Mouse (Mus musculus) lung, postnatal 10 days (tissue): Measurements from ENCODE around the gene Bad.
"Not testable (repeated sequence)": the region's sequence is repeated elsewhere in the genome, so short reads cannot be mapped to it uniquely, and the experiment has no call there.

ENCODE experiments used
- DNase-seq: peaks from one replicate; pipeline ENCODE4 v3.0.0; 2021

Bad gene

DNA sequence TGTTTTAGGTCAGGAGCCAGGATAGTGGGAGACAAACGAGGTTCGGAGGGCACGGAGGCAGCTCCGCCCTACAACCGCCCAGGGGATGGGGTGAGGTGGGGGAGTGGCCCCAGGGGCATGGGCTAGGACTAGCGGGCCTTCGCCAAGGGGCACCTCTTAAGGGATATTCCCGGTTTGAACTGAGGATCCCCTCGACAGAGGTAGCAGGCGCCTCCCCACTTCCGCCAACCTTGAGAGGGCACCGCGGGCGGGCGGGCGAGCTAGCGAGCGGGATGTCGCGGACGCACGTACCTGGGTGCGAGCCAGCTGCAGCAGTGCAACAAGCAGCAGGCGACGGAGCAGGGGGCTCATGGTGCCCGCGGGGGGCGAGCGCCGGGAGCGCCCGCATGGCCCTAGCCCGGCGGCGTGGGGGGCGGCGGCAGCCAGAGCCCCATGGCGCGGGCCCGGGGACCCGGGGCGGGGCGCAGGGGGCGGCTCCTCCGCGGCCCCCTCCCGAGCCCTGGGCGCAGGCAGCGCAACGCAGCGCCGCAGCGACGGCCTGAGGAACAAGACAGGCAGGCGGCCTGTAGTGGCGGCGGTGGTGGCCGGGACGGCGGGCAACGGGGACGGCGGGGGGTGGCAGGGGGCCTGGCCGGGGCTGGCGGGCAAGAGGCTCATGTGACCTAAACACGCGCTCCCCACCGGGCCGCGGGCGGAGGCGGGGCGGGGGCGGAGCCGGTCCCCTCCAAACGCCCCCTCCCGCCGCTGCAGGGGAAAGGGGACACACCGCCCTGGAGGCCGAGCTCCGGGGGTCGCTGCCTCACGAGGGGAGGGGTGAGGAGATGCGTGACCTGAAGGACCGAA lies 45.6 kb downstream of the Bad start, which contains the start of gene Vegfb:
Gene Vegfb, minus strand, starts transcription at position 591 of the 843 bp plus-strand sequence.
- peak; percentile 64 for DNase-seq

DNA sequence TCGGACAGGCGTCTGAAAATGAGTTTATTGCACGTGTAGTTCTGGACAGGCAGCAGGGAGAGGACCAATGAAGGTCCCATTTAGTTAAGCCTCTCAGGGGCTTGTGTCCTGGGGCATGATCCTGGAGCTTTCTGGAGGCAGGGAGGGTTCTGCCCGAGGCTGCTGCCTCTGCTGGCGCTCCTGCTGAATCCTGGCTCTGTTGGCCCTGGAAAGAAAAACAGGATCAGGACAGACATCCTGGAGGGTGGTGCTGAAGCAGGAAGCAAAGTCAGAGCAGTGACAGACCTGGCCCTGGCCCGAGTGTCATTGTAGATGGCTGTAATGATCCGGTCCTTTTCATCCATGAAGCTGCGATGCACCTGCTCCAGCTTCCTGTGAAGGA lies 46.2 kb downstream of the Bad start:
- DNase-seq: no peak

DNA sequence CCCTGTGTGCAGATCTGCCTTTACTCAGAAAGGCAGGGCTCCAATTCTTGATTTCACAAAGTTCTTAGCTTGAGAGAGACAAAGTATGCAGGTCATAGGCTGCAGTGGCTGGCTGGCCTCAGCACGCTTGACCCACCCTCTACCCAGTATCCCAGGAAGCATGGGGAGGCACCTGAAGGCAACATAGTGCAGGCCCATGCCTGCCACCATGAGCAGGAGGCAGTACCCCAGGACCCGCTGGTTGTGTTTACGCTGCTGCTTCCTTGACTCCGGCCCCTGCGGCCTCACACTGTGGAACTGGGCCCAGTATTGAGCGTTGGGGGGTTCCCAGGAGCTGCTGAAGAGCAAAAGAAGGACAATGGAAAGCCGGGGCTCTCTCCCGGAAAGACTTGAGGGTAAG lies 47.6 kb downstream of the Bad start:
- DNase-seq: no peak

DNA sequence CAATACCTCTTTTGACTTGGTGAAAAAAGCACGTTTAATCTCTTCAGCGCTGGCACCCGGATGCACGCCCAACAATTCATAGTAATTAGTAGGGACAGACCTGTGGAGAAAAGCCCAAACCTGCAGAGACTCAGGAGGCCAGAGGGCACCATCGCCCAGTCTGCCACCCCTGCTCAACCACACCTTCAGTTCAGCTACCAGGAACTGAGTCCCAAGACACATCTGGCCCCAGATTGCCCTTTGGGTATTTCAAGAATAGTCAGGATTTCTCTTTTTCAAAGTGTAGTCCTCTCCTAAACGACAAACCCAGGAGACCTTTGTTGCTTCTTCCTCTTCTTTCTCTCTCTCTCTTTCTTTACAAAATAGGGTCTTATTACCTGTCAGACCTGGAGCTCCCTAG lies 49.1 kb downstream of the Bad start:
- no peak for DNase-seq

DNA sequence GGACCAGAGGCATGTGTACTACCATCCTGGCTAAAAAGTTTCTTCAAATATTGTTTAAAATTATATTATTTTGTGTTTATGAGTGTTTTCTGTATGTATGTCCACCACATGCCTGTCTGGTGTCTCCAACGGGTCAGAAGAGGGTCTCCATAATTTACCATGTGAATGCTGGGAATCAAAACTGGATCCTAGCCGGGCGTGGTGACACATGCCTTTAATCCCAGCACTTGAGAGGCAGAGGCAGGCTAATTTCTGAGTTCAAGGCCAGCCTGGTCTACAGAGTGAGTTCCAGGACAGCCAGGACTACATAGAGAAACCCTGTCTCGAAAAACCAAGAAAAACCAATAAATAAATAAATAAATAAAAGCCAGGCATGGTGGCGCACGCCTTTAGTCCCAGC lies 49.5 kb downstream of the Bad start:
- DNase-seq: not testable (repeated sequence)

DNA sequence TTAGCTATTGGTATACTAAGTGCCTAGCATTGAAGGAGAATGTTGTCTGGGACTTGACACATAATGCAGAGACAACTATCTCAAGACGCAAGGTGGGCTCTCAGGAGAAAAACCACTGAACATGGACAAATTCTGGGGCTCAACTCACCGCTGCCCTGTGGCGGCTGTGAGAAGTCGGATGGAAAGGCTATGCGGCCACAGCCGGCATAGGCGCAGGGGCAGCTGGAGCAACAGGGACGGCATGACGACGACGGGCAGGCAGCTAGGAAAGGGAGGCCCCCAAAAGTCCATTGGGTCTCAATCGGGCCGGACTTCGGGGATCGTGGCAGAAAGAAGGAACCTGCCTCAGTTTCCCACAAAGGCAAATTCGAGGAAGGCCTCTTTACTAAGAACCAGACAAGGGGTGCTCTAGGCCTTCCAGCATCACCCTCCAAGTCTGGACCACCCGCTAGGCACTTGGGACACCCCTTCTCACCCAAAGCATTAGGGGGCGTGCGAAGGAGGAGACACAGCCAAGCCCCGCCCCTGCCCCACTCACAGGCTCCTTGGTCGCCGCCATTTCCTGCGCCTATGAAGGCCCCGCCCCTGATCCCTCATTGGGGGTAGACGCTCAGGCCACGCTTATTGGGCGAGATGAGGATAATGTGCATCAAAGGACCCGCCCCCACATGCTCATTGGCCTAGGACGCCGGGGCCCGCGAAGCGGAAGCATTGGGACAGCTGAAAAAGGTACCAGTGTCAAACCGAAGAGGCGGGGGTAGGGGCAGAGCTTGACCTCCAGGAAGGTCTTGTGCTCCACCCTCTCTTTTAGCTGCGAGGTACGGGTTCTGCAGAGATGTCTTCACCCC lies 50.6 kb downstream of the Bad start, which contains the start of gene Dnajc4:
Gene Dnajc4, minus strand, starts transcription at position 562 of the 848 bp plus-strand sequence.
- peak; percentile 99 for DNase-seq

DNA sequence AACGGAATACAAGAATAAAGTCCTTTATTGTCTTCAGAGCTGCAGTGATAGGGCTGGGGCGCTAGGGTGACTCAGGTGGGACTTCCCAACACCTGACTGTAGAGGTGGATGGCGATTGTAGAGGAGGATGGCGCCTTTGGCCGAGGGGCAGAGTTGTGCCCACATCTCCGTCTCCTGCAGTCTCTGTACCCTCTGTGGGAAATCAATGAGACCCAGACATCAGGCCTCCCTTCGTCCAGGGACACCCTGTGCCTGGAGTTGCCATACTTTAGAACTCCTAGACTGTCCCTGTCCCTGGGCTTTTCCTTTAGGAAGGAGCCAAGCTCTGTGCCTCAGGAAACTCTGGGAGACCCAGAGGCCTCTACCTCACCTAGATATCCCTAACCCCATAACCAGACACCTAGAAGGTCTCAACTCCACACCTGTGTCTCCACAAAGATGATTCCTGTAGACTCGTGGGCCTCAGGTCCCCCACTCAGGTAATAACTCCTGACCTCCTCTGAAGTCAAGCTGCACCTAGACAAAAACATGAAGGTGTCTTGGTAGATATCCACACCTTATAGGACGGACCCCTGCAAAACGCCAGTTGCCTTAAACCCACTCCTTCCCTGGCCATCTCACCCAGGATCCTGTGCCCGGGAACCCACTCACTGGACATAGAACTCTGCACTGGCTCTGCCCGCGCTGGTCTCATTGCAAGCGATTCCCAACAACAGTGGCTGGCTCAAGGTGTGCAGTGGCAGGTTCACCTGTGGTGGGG lies 51.5 kb downstream of the Bad start:
- peak; percentile 1 for DNase-seq

DNA sequence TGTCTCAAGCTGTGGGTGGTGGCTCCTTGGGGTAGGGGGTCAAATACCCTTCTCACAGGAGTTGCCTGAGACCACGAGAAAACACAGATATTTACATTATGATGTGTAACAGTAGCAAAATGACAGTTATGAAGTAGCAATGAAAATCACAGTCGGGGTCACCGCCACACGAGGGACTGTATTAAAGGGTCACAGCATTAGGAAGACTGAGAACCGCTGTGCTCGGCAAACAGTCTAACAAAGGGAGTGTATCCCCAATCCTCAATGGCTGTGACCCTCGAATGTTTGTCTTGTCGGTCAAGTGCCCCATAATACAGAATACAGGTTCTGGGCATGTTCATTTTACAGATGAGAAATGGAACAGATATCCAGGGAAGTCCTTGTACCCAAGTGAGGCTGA lies 52.3 kb downstream of the Bad start:
- DNase-seq: no peak

DNA sequence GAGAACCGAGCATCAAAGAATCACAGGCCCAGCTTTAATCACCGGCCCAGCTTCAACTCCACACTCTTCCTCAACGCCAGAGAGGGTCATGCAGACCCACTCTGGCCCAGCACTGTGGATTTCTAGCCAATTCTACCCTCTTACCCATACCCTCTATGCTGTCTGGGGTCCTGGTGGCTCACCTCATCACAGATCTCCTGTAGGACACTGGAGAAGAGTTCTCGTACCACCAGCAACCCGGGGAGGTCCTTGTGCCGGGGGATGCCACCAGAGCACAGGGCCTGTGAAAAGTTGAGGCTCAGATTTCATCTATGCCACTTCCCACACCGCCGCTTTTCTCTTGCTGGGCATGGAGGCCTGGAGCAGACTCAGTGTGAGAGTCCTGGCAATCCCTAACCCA lies 52.8 kb downstream of the Bad start:
- DNase-seq: no peak

DNA sequence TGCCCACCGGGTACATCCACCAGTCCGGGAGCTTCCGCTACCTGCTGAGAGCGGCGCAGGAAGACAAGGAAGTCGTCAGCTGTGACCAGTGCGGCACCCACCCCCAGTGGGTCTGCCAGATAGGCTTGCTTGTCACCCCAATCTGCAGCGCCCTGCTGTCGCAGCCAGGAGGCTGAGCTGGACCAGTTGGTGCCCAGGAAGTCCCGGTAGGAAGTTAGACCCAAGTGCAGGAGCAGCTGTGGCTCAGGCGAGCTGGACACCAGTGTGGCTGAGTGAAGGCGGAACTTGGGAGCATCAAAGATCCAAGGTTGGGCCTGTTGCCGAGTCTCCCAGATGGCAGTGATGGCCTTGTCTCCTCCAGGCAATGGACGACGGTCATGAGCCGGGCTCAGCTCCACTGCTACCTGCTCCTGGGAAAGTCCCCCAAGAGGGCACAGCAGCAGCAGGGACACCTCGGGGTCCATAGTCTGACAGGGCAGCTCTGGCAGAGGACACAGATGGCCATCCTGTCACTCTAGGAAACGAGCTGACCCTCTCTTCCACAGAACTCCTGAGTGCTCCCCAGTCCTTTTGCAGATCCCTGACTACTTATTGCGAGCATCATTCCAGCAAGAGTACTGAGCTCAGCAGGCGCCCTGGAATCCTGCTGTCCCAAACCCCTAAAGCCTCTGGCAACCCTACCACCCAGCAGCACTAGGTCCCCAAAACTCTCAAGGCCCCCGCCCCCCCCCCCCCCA lies 53.8 kb downstream of the Bad start:
- no peak for DNase-seq

DNA sequence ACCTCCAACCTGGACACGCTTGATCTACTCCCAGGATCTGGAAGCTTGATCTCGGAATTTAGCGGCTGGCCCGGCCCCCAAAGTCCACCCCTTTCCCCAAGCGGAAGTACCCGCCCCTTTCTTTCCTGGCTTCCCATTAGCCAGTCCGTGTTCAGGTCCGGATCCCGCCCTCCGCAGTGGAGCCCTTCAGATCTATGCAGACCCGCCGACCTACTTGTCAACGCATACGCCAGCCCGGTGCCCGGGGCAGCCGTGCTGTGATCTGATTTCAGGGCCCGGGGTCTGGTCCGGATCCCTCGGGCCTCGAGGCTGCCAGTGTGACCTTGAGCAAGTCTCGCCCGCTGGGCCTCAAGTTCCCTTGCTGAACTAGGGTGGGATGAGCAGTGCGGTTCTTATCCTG lies 54.3 kb downstream of the Bad start, which contains the start of the genes Nudt22 and Trpt1:
Gene Nudt22, minus strand, starts transcription at position 112 of the 400 bp plus-strand sequence.
Gene Trpt1, plus strand, starts transcription at position 126 of the 400 bp plus-strand sequence.
- peak; percentile 95 for DNase-seq

DNA sequence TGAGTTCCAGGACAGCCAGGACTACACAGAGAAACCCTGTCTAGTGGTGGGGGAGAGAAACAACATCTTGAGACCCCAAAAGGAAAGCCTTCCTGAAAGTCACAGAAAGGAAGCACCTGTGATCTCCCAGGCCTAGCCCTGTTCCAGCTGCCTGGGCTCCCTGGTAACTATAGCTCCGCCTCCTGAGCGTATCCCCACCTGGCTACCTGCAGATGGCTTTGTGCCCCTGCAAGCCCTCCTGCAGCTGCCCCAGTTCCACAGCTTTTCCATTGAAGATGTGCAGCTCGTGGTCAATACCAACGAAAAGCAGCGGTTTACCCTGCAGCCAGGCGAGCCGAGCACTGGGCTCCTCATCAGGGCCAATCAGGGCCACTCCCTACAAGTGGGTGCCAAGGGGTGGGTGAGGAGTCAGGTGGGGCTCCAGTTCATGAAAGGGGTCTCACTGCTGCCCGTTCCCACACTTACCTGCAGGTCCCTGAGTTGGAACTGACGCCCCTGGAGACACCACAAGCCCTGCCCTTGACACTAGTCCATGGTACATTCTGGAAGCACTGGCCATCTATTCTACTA lies 56.1 kb downstream of the Bad start:
- peak; percentile 1 for DNase-seq

DNA sequence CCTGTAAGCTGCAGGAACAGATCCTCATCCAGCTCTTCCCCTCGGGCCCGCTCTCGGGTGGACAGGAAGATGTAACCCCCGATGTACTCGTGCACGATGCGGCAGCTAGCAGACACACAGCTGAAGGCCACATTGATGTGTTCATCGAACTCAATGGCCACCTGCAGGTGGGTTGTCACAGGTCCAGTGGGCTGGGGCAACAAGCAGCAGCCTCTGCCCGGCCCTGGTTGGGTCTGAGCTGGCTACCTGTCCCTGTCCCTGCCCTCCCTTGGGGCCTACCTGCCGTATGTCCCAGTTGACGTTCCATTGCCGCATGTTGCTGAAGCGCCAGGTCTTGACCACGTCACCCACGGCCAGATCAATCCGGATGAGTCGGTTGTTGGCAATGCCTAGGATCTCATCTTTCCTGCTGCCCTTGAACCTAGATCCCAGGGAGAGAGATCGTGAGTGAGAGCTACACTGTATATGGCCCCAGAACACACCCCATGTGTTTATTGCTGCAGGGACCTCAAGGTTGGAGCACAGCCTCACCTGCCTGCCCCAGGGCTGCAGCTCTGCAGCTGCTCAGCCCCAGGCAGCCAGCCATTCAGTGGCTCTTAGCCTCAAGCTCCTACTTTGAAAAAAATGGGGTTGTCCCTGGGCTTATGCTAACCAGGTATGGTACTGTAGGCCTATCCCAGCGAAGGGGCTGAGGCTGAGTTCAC lies 57.9 kb downstream of the Bad start:
- DNase-seq: no peak
